Mouse (Mus musculus): ENCODE measurements at regions not wholly inside any gene's neighbourhood (a gene's known extent, or its start where the extent isn't known, plus 50 kb on each side); places are given as distances from the start of the nearest gene placed in this dataset.

- no peaks in the 10 kb centered on the region for H3K27me3 ChIP-seq (ENCODE audit: insufficient read depth, low read length)
- H3K9ac ChIP-seq (replicated peaks; ENCODE audit: low read length, poor library complexity, severe bottlenecking), result no peak overlapping the region
- H3K4me2 ChIP-seq (ENCODE audit: low read depth, low read length, poor library complexity, severe bottlenecking), result no peak overlapping the region
- no peaks in the 10 kb centered on the region for H3K4me1 ChIP-seq (ENCODE audit: insufficient read depth, low read length)
- no peaks in the 10 kb centered on the region for H3K36me3 ChIP-seq (ENCODE audit: insufficient read depth, low read length)
- DNase-seq (ENCODE audit: low spot score), result no peak
- H3K9me3 ChIP-seq (ENCODE audit: low read length), result no peaks in the 10 kb centered on the region
- 35% methylated on average over 2 of the region's 2 CpGs for WGBS
- no peak overlapping the region for H3K4me3 ChIP-seq (ENCODE audit: low read depth, low read length)
- no peak for TF ChIP-seq CTCF (IDR thresholded peaks at IDR 0.05)
- no peak overlapping the region for H3K27ac ChIP-seq (ENCODE audit: low read depth, low read length)
- ATAC-seq (ENCODE audit: low FRiP score), result no peak
These were observed 434.8 kb upstream of the Cited2 start for GRCm38 (mm10) chr10:17288231-17288630.

- no peak for TF ChIP-seq CTCF (IDR thresholded peaks at IDR 0.05)
- Histone ChIP-seq H3K4me3 (ENCODE audit: low read depth, low read length) (no peak overlapping the region), H3K4me2 (ENCODE audit: low read depth, low read length, poor library complexity, severe bottlenecking) (no peak overlapping the region), H3K27me3 (ENCODE audit: insufficient read depth, low read length) (no peaks in the 10 kb centered on the region), H3K4me1 (ENCODE audit: insufficient read depth, low read length) (no peaks in the 10 kb centered on the region), H3K9me3 (ENCODE audit: low read length) (no peaks in the 10 kb centered on the region), H3K36me3 (ENCODE audit: insufficient read depth, low read length) (no peaks in the 10 kb centered on the region), H3K9ac (replicated peaks; ENCODE audit: low read length, poor library complexity, severe bottlenecking) (no peak overlapping the region), H3K27ac (ENCODE audit: low read depth, low read length) (no peak overlapping the region)
- WGBS, result 74% methylated on average over 6 of the region's 6 CpGs
- ATAC-seq (ENCODE audit: low FRiP score) (no peak), DNase-seq (ENCODE audit: low spot score) (no peak)
These were observed 430.7 kb upstream of the Cited2 start for GRCm38 (mm10) chr10:17292331-17292730.

DNA sequence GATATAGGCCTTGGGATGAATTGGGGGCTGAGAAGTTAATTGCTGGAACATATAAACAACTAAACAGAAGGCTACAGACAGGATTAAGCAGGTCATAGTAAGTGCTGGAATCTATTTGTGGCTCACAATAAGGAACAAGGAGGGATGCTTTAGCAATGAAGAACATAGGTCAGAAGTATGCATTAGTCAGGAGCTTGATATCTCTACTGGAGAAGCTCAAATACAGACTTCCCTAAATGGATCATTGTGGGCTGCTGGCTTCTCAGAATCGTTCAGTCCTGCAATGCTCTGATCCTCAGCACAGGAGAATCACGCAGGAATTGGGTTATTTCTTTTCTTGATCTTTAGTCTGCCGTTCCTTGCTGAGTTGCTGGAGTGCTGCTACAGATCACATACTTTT lies 428.6 kb upstream of the Cited2 start:
- Histone ChIP-seq H3K36me3 (ENCODE audit: insufficient read depth, low read length) (no peaks in the 10 kb centered on the region), H3K4me1 (ENCODE audit: insufficient read depth, low read length) (no peaks in the 10 kb centered on the region), H3K27me3 (ENCODE audit: insufficient read depth, low read length) (no peaks in the 10 kb centered on the region), H3K9ac (replicated peaks; ENCODE audit: low read length, poor library complexity, severe bottlenecking) (no peak overlapping the region), H3K4me3 (ENCODE audit: low read depth, low read length) (no peak overlapping the region), H3K27ac (ENCODE audit: low read depth, low read length) (no peak overlapping the region), H3K4me2 (ENCODE audit: low read depth, low read length, poor library complexity, severe bottlenecking) (no peak overlapping the region), H3K9me3 (ENCODE audit: low read length) (no peaks in the 10 kb centered on the region)
- no peak for ATAC-seq (ENCODE audit: low FRiP score)
- no peak for TF ChIP-seq CTCF (IDR thresholded peaks at IDR 0.05)
- 81% methylated on average over 3 of the region's 3 CpGs for WGBS
- DNase-seq (ENCODE audit: low spot score), result no peak

DNA sequence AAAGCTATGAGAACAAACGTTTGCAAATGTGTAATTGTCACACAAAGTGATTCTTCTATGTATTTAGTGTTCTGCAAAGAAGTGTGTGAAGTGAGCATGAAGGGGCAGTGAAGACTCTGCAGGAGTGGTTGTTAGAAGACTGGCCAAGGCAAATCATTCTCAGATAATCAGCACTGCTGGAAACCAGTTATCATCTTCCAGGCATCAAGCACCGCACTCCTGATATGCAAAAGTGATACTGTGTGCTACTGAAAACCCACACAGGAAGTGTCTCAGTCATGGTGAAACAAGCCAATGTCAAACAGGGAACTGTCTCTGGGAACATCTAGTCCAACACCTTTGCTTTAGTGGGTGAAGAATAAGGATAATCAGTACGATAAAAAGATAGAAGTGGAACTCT lies 427.9 kb upstream of the Cited2 start:
- H3K4me2 ChIP-seq (ENCODE audit: low read depth, low read length, poor library complexity, severe bottlenecking), result no peak overlapping the region
- H3K4me1 ChIP-seq (ENCODE audit: insufficient read depth, low read length), result no peaks in the 10 kb centered on the region
- WGBS, result 81% methylated on average over 3 of the region's 3 CpGs

GRCm38 (mm10) chr10:17299600-17299999 lies 423.4 kb upstream of the Cited2 start:
- Histone ChIP-seq H3K4me1 (ENCODE audit: insufficient read depth, low read length) (no peaks in the 10 kb centered on the region), H3K4me3 (ENCODE audit: low read depth, low read length) (no peak overlapping the region), H3K4me2 (ENCODE audit: low read depth, low read length, poor library complexity, severe bottlenecking) (no peak overlapping the region), H3K9me3 (ENCODE audit: low read length) (no peaks in the 10 kb centered on the region), H3K9ac (replicated peaks; ENCODE audit: low read length, poor library complexity, severe bottlenecking) (no peak overlapping the region), H3K36me3 (ENCODE audit: insufficient read depth, low read length) (no peaks in the 10 kb centered on the region), H3K27ac (ENCODE audit: low read depth, low read length) (no peak overlapping the region), H3K27me3 (ENCODE audit: insufficient read depth, low read length) (no peaks in the 10 kb centered on the region)
- ATAC-seq (ENCODE audit: low FRiP score) (no peak), DNase-seq (ENCODE audit: low spot score) (no peak)
- WGBS, result 40% methylated on average over 6 of the region's 6 CpGs
- no peak for TF ChIP-seq CTCF (IDR thresholded peaks at IDR 0.05)

More for the DNA sequence above, 427.9 kb upstream of the Cited2 start:
- no peak for ATAC-seq (ENCODE audit: low FRiP score)
- no peak for DNase-seq (ENCODE audit: low spot score)
- Histone ChIP-seq H3K36me3 (ENCODE audit: insufficient read depth, low read length) (no peaks in the 10 kb centered on the region), H3K27ac (ENCODE audit: low read depth, low read length) (no peak overlapping the region), H3K9me3 (ENCODE audit: low read length) (no peaks in the 10 kb centered on the region), H3K9ac (replicated peaks; ENCODE audit: low read length, poor library complexity, severe bottlenecking) (no peak overlapping the region), H3K4me3 (ENCODE audit: low read depth, low read length) (no peak overlapping the region), H3K27me3 (ENCODE audit: insufficient read depth, low read length) (no peaks in the 10 kb centered on the region)
- no peak for TF ChIP-seq CTCF (IDR thresholded peaks at IDR 0.05)

GRCm38 (mm10) chr10:17326724-17327123 lies 396.3 kb upstream of the Cited2 start:
- ATAC-seq (ENCODE audit: low FRiP score) (no peak), DNase-seq (ENCODE audit: low spot score) (no peak)
- no peaks in the 10 kb centered on the region for H3K9me3 ChIP-seq (ENCODE audit: low read length)
- H3K4me3 ChIP-seq (ENCODE audit: low read depth, low read length), result no peak overlapping the region
- H3K27me3 ChIP-seq (ENCODE audit: insufficient read depth, low read length), result no peaks in the 10 kb centered on the region
- TF ChIP-seq CTCF (IDR thresholded peaks at IDR 0.05), result no peak
- peaks cover 2% of the 10 kb centered on the region; the same call in 1 of the 2 replicates for H3K4me1 ChIP-seq (ENCODE audit: insufficient read depth, low read length)
- no peak overlapping the region for H3K27ac ChIP-seq (ENCODE audit: low read depth, low read length)
- WGBS, result 95% methylated on average over 3 of the region's 3 CpGs
- H3K9ac ChIP-seq (replicated peaks; ENCODE audit: low read length, poor library complexity, severe bottlenecking), result no peak overlapping the region
- no peak overlapping the region for H3K4me2 ChIP-seq (ENCODE audit: low read depth, low read length, poor library complexity, severe bottlenecking)
- no peaks in the 10 kb centered on the region for H3K36me3 ChIP-seq (ENCODE audit: insufficient read depth, low read length)

Data from midbrain, postnatal 0 days (tissue).